In genomic region chr5:121399540-121399939, GRCm38 (mm10) we compare ENCODE assay signal across 9 mouse cellular contexts. TPM values are rescaled to one million over a fixed set of nuclear protein-coding genes. Genes with fewer than 3 reads are reported as not detected.
DNase-seq lines count a peak whose midpoint lies in the region; ATAC-seq lines count a peak whose summit lies in the region.
"Had no signal": no experiment of that assay in that cellular context is flagged by ENCODE, and none has a peak within 500 bp of the region (broad histone marks: within the 10 kb centered on the region; RNA-seq: fewer than 3 reads in every experiment).

No protein-coding gene starts in this region.

- peak overlapping the region; percentile 83; the same call in 1 of the 2 replicates for H3K4me2 ChIP-seq in lung, embryonic 15.5 days
- peak overlapping the region; percentile 87 for H3K4me2 ChIP-seq in embryonic facial prominence, embryonic 14.5 days (ENCODE audit: low read depth, low read length)
- peak overlapping the region; percentile 77 for H3K4me2 ChIP-seq in limb, embryonic 15.5 days
- peak overlapping the region; percentile 91; the same call in 1 of the 2 replicates for H3K4me2 ChIP-seq in stomach, embryonic 14.5 days (replicated peaks; ENCODE audit: low read depth, low read length)

- H3K27me3 ChIP-seq in lung, embryonic 15.5 days: no peaks in the 10 kb centered on the region
- H3K27me3 ChIP-seq in embryonic facial prominence, embryonic 14.5 days (replicated peaks; ENCODE audit: control insufficient read depth, insufficient read depth, low read length): no peaks in the 10 kb centered on the region
- H3K27me3 ChIP-seq in limb, embryonic 15.5 days: no peaks in the 10 kb centered on the region
- H3K27me3 ChIP-seq in stomach, embryonic 14.5 days (ENCODE audit: control insufficient read depth, insufficient read depth, low read length): no peaks in the 10 kb centered on the region

- H3K4me1 ChIP-seq in lung, embryonic 15.5 days: peaks cover 15% of the 10 kb centered on the region
- H3K4me1 ChIP-seq in embryonic facial prominence, embryonic 14.5 days (ENCODE audit: control insufficient read depth, insufficient read depth, low read length): peaks cover 6% of the 10 kb centered on the region; the same call in 1 of the 2 replicates
- peaks cover 18% of the 10 kb centered on the region for H3K4me1 ChIP-seq in limb, embryonic 15.5 days
- peaks cover 12% of the 10 kb centered on the region; the same call in 1 of the 2 replicates for H3K4me1 ChIP-seq in stomach, embryonic 14.5 days (ENCODE audit: control insufficient read depth, insufficient read depth, low read length)

- peak overlapping the region; percentile 99; the same call in 1 of the 2 replicates for H3K4me3 ChIP-seq in lung, embryonic 15.5 days
- H3K4me3 ChIP-seq in embryonic facial prominence, embryonic 14.5 days (ENCODE audit: low read depth, low read length): peak overlapping the region; percentile 98
- peak overlapping the region; percentile 95; the same call in 1 of the 2 replicates for H3K4me3 ChIP-seq in limb, embryonic 15.5 days
- no peak overlapping the region for H3K4me3 ChIP-seq in stomach, embryonic 14.5 days (ENCODE audit: low read depth, low read length)

- DNase-seq in lung, postnatal 14 days: no peak
- DNase-seq in embryonic facial prominence, embryonic 14.5 days (ENCODE audit: low spot score): no peak
- DNase-seq in ovary, postnatal 10 days (ENCODE audit: low spot score): no peak
- no peak for DNase-seq in T-cell, adult 2 months (ENCODE audit: low spot score)
- no peak for DNase-seq in gastrocnemius, adult 18-20 months (ENCODE audit: low spot score)
- DNase-seq: kidney, adult 2 months had no signal

- H3K36me3 ChIP-seq in lung, embryonic 15.5 days: 0 out of 2 replicates have a peak, but pooled peaks cover 5% of the 10 kb centered on the region
- peaks cover 12% of the 10 kb centered on the region for H3K36me3 ChIP-seq in embryonic facial prominence, embryonic 14.5 days (ENCODE audit: control insufficient read depth, insufficient read depth, low read length)
- peaks cover 23% of the 10 kb centered on the region for H3K36me3 ChIP-seq in limb, embryonic 15.5 days
- H3K36me3 ChIP-seq in stomach, embryonic 14.5 days (ENCODE audit: control insufficient read depth, insufficient read depth, low read length): no peaks in the 10 kb centered on the region; the same call in 1 of the 2 replicates

- H3K9me3 ChIP-seq in lung, embryonic 15.5 days: no peaks in the 10 kb centered on the region
- H3K9me3 ChIP-seq in embryonic facial prominence, embryonic 14.5 days (ENCODE audit: control insufficient read depth, low read length): no peaks in the 10 kb centered on the region
- H3K9me3 ChIP-seq in limb, embryonic 15.5 days: no peaks in the 10 kb centered on the region
- no peaks in the 10 kb centered on the region for H3K9me3 ChIP-seq in stomach, embryonic 14.5 days (ENCODE audit: control insufficient read depth, low read depth, low read length)

- no peak for ATAC-seq in lung, embryonic 15.5 days (ENCODE audit: borderline replicate concordance, extremely low read depth, low FRiP score, low TSS enrichment)
- ATAC-seq in embryonic facial prominence, embryonic 14.5 days (ENCODE audit: low read depth): no peak
- ATAC-seq in limb, embryonic 15.5 days (ENCODE audit: insufficient number of reproducible peaks, low FRiP score, low TSS enrichment, low read depth): no peak
- ATAC-seq in stomach, embryonic 14.5 days (ENCODE audit: insufficient number of reproducible peaks, insufficient read depth, low FRiP score, low read depth): no peak

- H3K9ac ChIP-seq in lung, embryonic 15.5 days: 0 out of 2 replicates have a peak overlapping the region, but pooled peaks have one; percentile 96
- 0 out of 2 replicates have a peak overlapping the region, but pooled peaks have one; percentile 87 for H3K9ac ChIP-seq in embryonic facial prominence, embryonic 14.5 days (ENCODE audit: low read depth, low read length)
- H3K9ac ChIP-seq in limb, embryonic 15.5 days: no peak overlapping the region
- peak overlapping the region; percentile 71; the same call in 1 of the 2 replicates for H3K9ac ChIP-seq in stomach, embryonic 14.5 days (replicated peaks; ENCODE audit: low read depth, low read length)

- 79% methylated on average over 5 of the region's 5 CpGs for WGBS in lung, embryonic 15.5 days
- WGBS in embryonic facial prominence, embryonic 14.5 days: 87% methylated on average over 5 of the region's 5 CpGs
- WGBS in limb, embryonic 15.5 days: 82% methylated on average over 5 of the region's 5 CpGs
- WGBS in stomach, embryonic 14.5 days: 85% methylated on average over 5 of the region's 5 CpGs

- no peak overlapping the region for H3K27ac ChIP-seq in lung, embryonic 15.5 days
- no peak overlapping the region for H3K27ac ChIP-seq in embryonic facial prominence, embryonic 14.5 days (replicated peaks; ENCODE audit: low read depth, low read length)
- H3K27ac ChIP-seq in limb, embryonic 15.5 days: no peak overlapping the region
- no peak overlapping the region for H3K27ac ChIP-seq in stomach, embryonic 14.5 days (ENCODE audit: low read length)

RNA-seq across cellular contexts. Expression of gene Naa25, which starts 1.8 kb away (rescaled TPM):
- polyA plus RNA-seq in lung, embryonic 15.5 days (2015; fragmentation: Nextera tagmentation; extraction: Ambion mirVana): 38.0 and 39.4 TPM in 2 replicates
- polyA plus RNA-seq in embryonic facial prominence, embryonic 14.5 days (2014; fragmentation: Nextera tagmentation; extraction: Ambion mirVana): 38.0 and 40.3 TPM in 2 replicates
- 42.1 and 47.1 TPM in 2 replicates for polyA plus RNA-seq in limb, embryonic 15.5 days (2015; fragmentation: Nextera tagmentation; extraction: Ambion mirVana)
- polyA plus RNA-seq in stomach, embryonic 14.5 days (2014; fragmentation: Nextera tagmentation; extraction: Ambion mirVana): 41.0 and 42.1 TPM in 2 replicates
- 10 to 100 TPM; 25.9 to 29.7 TPM for total RNA-seq in gastrocnemius, adult 18-20 months (2021)

RNA-seq across cellular contexts. Expression of gene Trafd1, which starts 14.1 kb away (rescaled TPM):
- 75.3 and 77.6 TPM in 2 replicates for polyA plus RNA-seq in lung, embryonic 15.5 days (2015; fragmentation: Nextera tagmentation; extraction: Ambion mirVana)
- polyA plus RNA-seq in embryonic facial prominence, embryonic 14.5 days (2014; fragmentation: Nextera tagmentation; extraction: Ambion mirVana): 71.8 and 75.8 TPM in 2 replicates
- polyA plus RNA-seq in limb, embryonic 15.5 days (2015; fragmentation: Nextera tagmentation; extraction: Ambion mirVana): 74.4 and 75.9 TPM in 2 replicates
- 78.2 and 81.9 TPM in 2 replicates for polyA plus RNA-seq in stomach, embryonic 14.5 days (2014; fragmentation: Nextera tagmentation; extraction: Ambion mirVana)
- 10 to 100 TPM; 45.9 to 48.0 TPM for total RNA-seq in gastrocnemius, adult 18-20 months (2021)

RNA-seq across cellular contexts. Expression of gene Tmem116, which starts 52.2 kb away (rescaled TPM):
- 1.8 and 2.3 TPM in 2 replicates for polyA plus RNA-seq in lung, embryonic 15.5 days (2015; fragmentation: Nextera tagmentation; extraction: Ambion mirVana)
- polyA plus RNA-seq in embryonic facial prominence, embryonic 14.5 days (2014; fragmentation: Nextera tagmentation; extraction: Ambion mirVana): 2.6 and 3.6 TPM in 2 replicates
- 1.4 and 4.6 TPM in 2 replicates for polyA plus RNA-seq in limb, embryonic 15.5 days (2015; fragmentation: Nextera tagmentation; extraction: Ambion mirVana)
- 1.9 and 3.2 TPM in 2 replicates for polyA plus RNA-seq in stomach, embryonic 14.5 days (2014; fragmentation: Nextera tagmentation; extraction: Ambion mirVana)
- 1 to 10 TPM; 7.4 to 7.5 TPM for total RNA-seq in gastrocnemius, adult 18-20 months (2021)

RNA-seq across cellular contexts. Expression of gene Erp29, which starts 52.8 kb away (rescaled TPM):
- polyA plus RNA-seq in lung, embryonic 15.5 days (2015; fragmentation: Nextera tagmentation; extraction: Ambion mirVana): 146 and 149 TPM in 2 replicates
- 157 and 159 TPM in 2 replicates for polyA plus RNA-seq in embryonic facial prominence, embryonic 14.5 days (2014; fragmentation: Nextera tagmentation; extraction: Ambion mirVana)
- 198 and 203 TPM in 2 replicates for polyA plus RNA-seq in limb, embryonic 15.5 days (2015; fragmentation: Nextera tagmentation; extraction: Ambion mirVana)
- polyA plus RNA-seq in stomach, embryonic 14.5 days (2014; fragmentation: Nextera tagmentation; extraction: Ambion mirVana): 132 and 140 TPM in 2 replicates
- total RNA-seq in gastrocnemius, adult 18-20 months (2021): 10 to 100 TPM; 28.6 to 38.1 TPM
